Mouse (Mus musculus): ENCODE measurements around the gene AW146154.
"Not testable (repeated sequence)": the region's sequence is repeated elsewhere in the genome, so short reads cannot be mapped to it uniquely, and the experiment has no call there.

Gene AW146154

DNA sequence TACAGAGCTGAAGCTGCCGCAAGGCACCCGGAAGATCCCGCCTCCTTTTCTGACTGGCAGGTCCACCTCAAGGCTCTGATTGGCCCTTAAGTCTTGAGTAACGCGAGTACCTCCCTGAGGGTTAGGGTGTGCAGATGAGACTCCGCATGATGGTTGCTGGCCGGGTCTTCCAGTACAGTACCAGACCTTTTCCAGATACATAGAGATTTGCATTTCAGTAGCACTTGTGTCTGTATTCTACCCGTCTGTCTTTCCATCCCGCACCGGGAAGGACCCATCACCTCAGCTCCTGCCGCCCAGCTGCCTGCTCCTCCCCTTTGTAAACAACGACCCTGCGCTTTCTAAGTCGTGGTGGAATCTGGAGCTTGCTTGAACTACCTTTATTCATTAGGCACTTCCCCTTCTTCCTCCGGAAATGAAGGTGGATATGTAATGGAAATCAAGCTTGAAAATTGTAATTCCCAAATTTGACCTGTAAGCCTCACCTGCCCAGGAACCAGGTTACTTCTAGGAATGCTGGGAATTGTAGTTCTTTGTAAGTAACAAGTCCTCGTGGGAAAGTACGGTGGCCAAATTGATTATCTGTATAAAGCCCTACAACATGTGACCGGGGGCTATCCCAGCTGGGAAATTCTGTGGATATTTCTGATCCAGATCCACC is at the start of gene AW146154, which contains the start of gene Gm20449:
Gene AW146154 (minus strand): TSS at position 502 of the 661 bp plus-strand sequence.
Gene Gm20449 (minus strand): TSS at position 29 of the 661 bp plus-strand sequence.
- ATAC-seq (ENCODE audit: insufficient number of reproducible peaks, low FRiP score, low TSS enrichment) = peak; percentile 98

DNA sequence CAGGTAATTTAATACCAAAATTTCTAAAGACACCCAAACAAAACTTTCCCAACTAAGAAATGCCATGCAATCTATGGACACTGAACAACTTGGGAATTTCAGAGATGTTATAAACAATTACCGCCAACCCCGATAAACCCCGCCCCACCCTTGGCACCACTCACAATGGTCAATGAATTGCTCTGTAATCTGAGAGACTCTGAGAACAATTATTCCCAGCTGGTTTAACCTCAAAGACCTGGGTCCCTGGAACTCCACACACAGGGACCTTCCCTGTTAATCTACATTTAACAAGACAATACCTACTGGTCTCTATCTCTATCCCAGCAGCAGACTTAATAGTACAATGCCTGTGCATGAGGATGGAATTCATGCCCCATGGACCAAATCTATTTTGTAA is 13.0 kb upstream of the AW146154 start:
- no peak for ATAC-seq (ENCODE audit: insufficient number of reproducible peaks, low FRiP score, low TSS enrichment)

- no peak for ATAC-seq (ENCODE audit: insufficient number of reproducible peaks, low FRiP score, low TSS enrichment)
These were observed 12.5 kb upstream of the AW146154 start for GRCm38 (mm10) chr7:41512207-41512606.

DNA sequence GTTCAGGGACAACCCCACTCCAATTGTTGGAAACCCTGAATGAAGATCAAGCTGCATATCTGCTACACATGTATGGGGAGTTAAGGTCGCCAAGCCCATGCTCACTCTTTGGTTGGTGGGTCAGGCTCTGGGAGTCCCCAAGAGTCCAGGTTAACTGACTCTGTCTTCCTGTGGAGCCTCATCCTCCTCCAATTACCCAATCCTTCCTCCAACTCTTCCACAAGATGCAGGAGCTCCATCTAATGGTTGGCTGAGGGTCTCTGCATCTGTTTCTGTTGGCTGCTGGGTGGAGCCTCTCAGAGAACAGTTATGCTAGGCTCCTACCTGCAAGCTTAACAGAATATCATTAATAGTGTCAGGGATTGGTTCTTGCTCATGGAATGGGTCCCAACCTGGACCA is 2.7 kb upstream of the AW146154 start:
- ATAC-seq (ENCODE audit: insufficient number of reproducible peaks, low FRiP score, low TSS enrichment) = no peak

GRCm38 (mm10) chr7:41500151-41500934 is 653 bp upstream of the AW146154 start:
- ATAC-seq (ENCODE audit: insufficient number of reproducible peaks, low FRiP score, low TSS enrichment) = no peak

- peak; percentile 54; the same call in 1 of the 2 replicates for ATAC-seq (ENCODE audit: insufficient number of reproducible peaks, low FRiP score, low TSS enrichment)
These were observed 687 bp downstream of the AW146154 start for GRCm38 (mm10) chr7:41499018-41499388.

GRCm38 (mm10) chr7:41498464-41498863 is 1.2 kb downstream of the AW146154 start:
- ATAC-seq (ENCODE audit: insufficient number of reproducible peaks, low FRiP score, low TSS enrichment) = not testable (repeated sequence)

- no peak for ATAC-seq (ENCODE audit: insufficient number of reproducible peaks, low FRiP score, low TSS enrichment)
These were observed 1.8 kb downstream of the AW146154 start for GRCm38 (mm10) chr7:41497871-41498270.

DNA sequence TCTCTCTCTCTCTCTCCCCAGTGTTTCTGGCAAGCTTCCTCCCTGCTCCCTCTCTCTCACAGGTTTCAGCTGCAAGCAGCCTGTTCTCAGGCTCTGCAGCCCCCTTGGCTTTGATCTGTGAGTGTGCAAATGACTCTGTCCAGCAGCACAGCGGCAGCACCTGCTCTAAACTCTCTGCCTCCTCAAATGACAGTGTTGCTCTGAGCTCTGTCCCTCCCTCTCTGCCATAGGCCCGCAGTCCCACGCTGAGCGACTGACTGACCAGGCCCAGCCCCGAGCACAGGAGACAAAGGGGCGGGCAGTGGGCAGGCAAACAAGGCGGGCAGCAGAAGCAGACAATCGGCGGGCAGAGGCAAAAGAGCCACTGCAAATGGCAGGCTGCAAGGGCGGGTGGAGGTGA is 47.8 kb downstream of the AW146154 start:
- no peak for ATAC-seq (ENCODE audit: insufficient number of reproducible peaks, low FRiP score, low TSS enrichment)

DNA sequence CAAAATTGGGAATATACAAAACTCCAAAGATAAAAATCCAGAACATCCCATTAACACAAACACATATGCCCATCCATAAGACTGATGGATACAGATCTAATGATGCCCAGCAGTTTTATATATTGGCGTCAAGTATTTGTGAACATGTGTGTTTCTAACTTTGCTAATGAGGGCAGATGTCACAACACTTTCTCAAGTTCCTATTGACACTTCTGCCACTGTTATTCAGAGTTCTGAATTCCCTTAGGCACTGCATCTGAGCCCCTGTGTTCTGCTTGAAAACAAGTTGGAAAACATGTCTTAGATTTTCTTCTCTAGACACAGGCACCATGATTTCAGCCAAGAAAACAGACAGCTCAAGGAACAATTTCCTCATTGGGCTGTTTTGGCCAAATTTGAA is 51.1 kb downstream of the AW146154 start, which contains the start of gene Vmn2r57:
Gene Vmn2r57 (minus strand): TSS at position 101 of the 400 bp plus-strand sequence.
- ATAC-seq (ENCODE audit: insufficient number of reproducible peaks, low FRiP score, low TSS enrichment) = not testable (repeated sequence)
